Mouse (Mus musculus) left cerebral cortex, postnatal 25 days (tissue): ENCODE data around the gene Map4k3. TPM values are rescaled to one million over a fixed set of nuclear protein-coding genes. Genes with fewer than 3 reads are reported as not detected.
"Not testable (repeated sequence)": the region's sequence is repeated elsewhere in the genome, so short reads cannot be mapped to it uniquely, and the experiment has no call there.

Experiments used
- DNase-seq, 2 experiments: peaks; one replicate each; pipeline ENCODE4 v3.0.0; 2022; ENCODE audit warnings: low spot score in 2 of 2, mixed read lengths in 1 of 2
- intact Hi-C: fragments of 180-260 bp; cut with DNase I; formaldehyde crosslinking; loops from one replicate; pipeline ENCODE4 v1.15.1; 2025
- total RNA-seq, 2 experiments: library from RNA; stranded (reverse); gene quantifications; 2 replicates each; pipeline ENCODE4 v1.2.3; 2021

Map4k3 gene
- total RNA-seq, 2 experiments from 2014 or later, result 62.3 to 72.3 TPM

- DNase-seq, result no peak
Measured at GRCm38 (mm10) chr17:80732256-80732655, 4.0 kb upstream of the Map4k3 start.

GRCm38 (mm10) chr17:80730283-80730682, 2.0 kb upstream of the Map4k3 start:
- intact Hi-C loops, result not testable (repeated sequence)

More at GRCm38 (mm10) chr17:80732256-80732655, 4.0 kb upstream of the Map4k3 start:
- intact Hi-C loops, result no loop called here

GRCm38 (mm10) chr17:80729825-80730224, 1.5 kb upstream of the Map4k3 start:
- intact Hi-C loops, result loop anchor here (2.0 to 5.0 kb wide), 6 partner anchors 25 to 252 kb away; partner anchors contain the start of gene Tmem178
- DNase-seq, result no peak

More at GRCm38 (mm10) chr17:80730283-80730682, 2.0 kb upstream of the Map4k3 start:
- not testable (repeated sequence) for DNase-seq

- peak in 1 of 2 experiments; percentile 32 for DNase-seq
- intact Hi-C loops, result loop anchor here (2.0 to 5.0 kb wide), 6 partner anchors 26 to 253 kb away; partner anchors contain the start of gene Tmem178
Measured at GRCm38 (mm10) chr17:80729080-80729749, 930 bp upstream of the Map4k3 start.

- intact Hi-C loops, result loop anchor here (1.0 to 5.0 kb wide), 7 partner anchors 17 to 255 kb away; partner anchors contain the start of gene Tmem178
- DNase-seq, result peak; percentile 30 to 50
Measured at GRCm38 (mm10) chr17:80727341-80727951, 839 bp downstream of the Map4k3 start.

GRCm38 (mm10) chr17:80726821-80727220, 1.5 kb downstream of the Map4k3 start:
- intact Hi-C loops, result loop anchor here (1.0 to 5.0 kb wide), 7 partner anchors 16 to 255 kb away; partner anchors contain the start of gene Tmem178

GRCm38 (mm10) chr17:80723092-80723491, 5.2 kb downstream of the Map4k3 start:
- DNase-seq, result no peak
- intact Hi-C loops, result no loop called here

More at GRCm38 (mm10) chr17:80726821-80727220, 1.5 kb downstream of the Map4k3 start:
- no peak for DNase-seq

GRCm38 (mm10) chr17:80721670-80722069, 6.6 kb downstream of the Map4k3 start:
- no peak for DNase-seq
- intact Hi-C loops, result no loop called here

GRCm38 (mm10) chr17:80719309-80719708, 9.0 kb downstream of the Map4k3 start:
- no peak for DNase-seq
- intact Hi-C loops, result no loop called here

- no peak for DNase-seq
- intact Hi-C loops, result no loop called here
Measured at GRCm38 (mm10) chr17:80718243-80718642, 10.0 kb downstream of the Map4k3 start.

GRCm38 (mm10) chr17:80713588-80713987, 14.7 kb downstream of the Map4k3 start:
- intact Hi-C loops, result loop anchor here (5.0 kb wide), 3 partner anchors 71 to 269 kb away; partner anchors contain the start of gene Tmem178
- no peak for DNase-seq

- peak; percentile 72 to 94 for DNase-seq
- intact Hi-C loops, result loop anchor here (1.0 to 5.0 kb wide), 5 partner anchors 17 to 272 kb away; partner anchors contain the start of gene Tmem178
Measured at GRCm38 (mm10) chr17:80709921-80710838, 18.1 kb downstream of the Map4k3 start.

GRCm38 (mm10) chr17:80708803-80709202, 19.5 kb downstream of the Map4k3 start:
- intact Hi-C loops, result no loop called here
- no peak for DNase-seq

- DNase-seq, result peak in 1 of 2 experiments; percentile 77
- intact Hi-C loops, result no loop called here
Measured at GRCm38 (mm10) chr17:80707176-80707575, 21.1 kb downstream of the Map4k3 start.

- peak in 1 of 2 experiments; percentile 44 for DNase-seq
- intact Hi-C loops, result no loop called here
Measured at GRCm38 (mm10) chr17:80706608-80707007, 21.7 kb downstream of the Map4k3 start.

GRCm38 (mm10) chr17:80701687-80702086, 26.6 kb downstream of the Map4k3 start:
- intact Hi-C loops, result no loop called here
- DNase-seq, result no peak

GRCm38 (mm10) chr17:80698930-80699329, 29.4 kb downstream of the Map4k3 start:
- intact Hi-C loops, result no loop called here
- no peak for DNase-seq

GRCm38 (mm10) chr17:80698191-80698901, 29.9 kb downstream of the Map4k3 start:
- intact Hi-C loops, result no loop called here
- DNase-seq, result no peak

GRCm38 (mm10) chr17:80696956-80697355, 31.3 kb downstream of the Map4k3 start:
- intact Hi-C loops, result no loop called here

More at GRCm38 (mm10) chr17:80696956-80697355, 31.3 kb downstream of the Map4k3 start:
- DNase-seq, result no peak
